Mouse (Mus musculus): ENCODE measurements around the gene Ces5a. TPM values are rescaled to one million over a fixed set of nuclear protein-coding genes. Genes with fewer than 3 reads are reported as not detected.
A peak's percentile ranks its signal among the peaks of the same experiment; 100 is the strongest.

The Ces5a gene
- polyA plus RNA-seq (2014; fragmentation: Nextera tagmentation; extraction: Ambion mirVana), result not detected in 2 replicates

- H3K9ac ChIP-seq (ENCODE audit: low read depth, low read length), result no peak within 1 kb of the TSS
- no peaks in the 10 kb centered on the region for H3K4me1 ChIP-seq (ENCODE audit: control insufficient read depth, insufficient read depth, low read length)
- ATAC-seq (ENCODE audit: low FRiP score, low TSS enrichment), result no peak
- no peaks in the 10 kb centered on the region for H3K27me3 ChIP-seq (ENCODE audit: control insufficient read depth, insufficient read depth, low read length)
- 79% methylated on average over 5 of the region's 5 CpGs for WGBS
- no peak within 1 kb of the TSS for H3K4me2 ChIP-seq (replicated peaks; ENCODE audit: low read depth, low read length)
- no peak within 1 kb of the TSS for H3K4me3 ChIP-seq (ENCODE audit: low read length)
- no peaks in the 10 kb centered on the region for H3K36me3 ChIP-seq (ENCODE audit: control insufficient read depth, insufficient read depth, low read length)
- H3K27ac ChIP-seq (ENCODE audit: low read depth, low read length), result no peak within 1 kb of the TSS
- H3K9me3 ChIP-seq (ENCODE audit: control insufficient read depth, low read length), result no peaks in the 10 kb centered on the region
These were observed at the start of gene Ces5a for GRCm38 (mm10) chr8:93535730-93536129. TSS of gene Ces5a (minus strand) at chr8:93535830.

GRCm38 (mm10) chr8:93572841-93573240 is 37.2 kb upstream of the Ces5a start:
- 85% methylated on average over 9 of the region's 9 CpGs for WGBS

GRCm38 (mm10) chr8:93572095-93572501 is 36.5 kb upstream of the Ces5a start:
- Histone ChIP-seq H3K27ac (ENCODE audit: low read depth, low read length) (peak overlapping the region; percentile 62; the same call in 1 of the 2 replicates), H3K36me3 (ENCODE audit: control insufficient read depth, insufficient read depth, low read length) (no peaks in the 10 kb centered on the region), H3K4me3 (ENCODE audit: low read length) (no peak overlapping the region), H3K4me2 (replicated peaks; ENCODE audit: low read depth, low read length) (no peak overlapping the region), H3K9me3 (ENCODE audit: control insufficient read depth, low read length) (peaks cover 6% of the 10 kb centered on the region; the same call in 1 of the 2 replicates), H3K4me1 (ENCODE audit: control insufficient read depth, insufficient read depth, low read length) (0 out of 2 replicates have a peak, but pooled peaks cover 7% of the 10 kb centered on the region), H3K27me3 (ENCODE audit: control insufficient read depth, insufficient read depth, low read length) (no peaks in the 10 kb centered on the region), H3K9ac (ENCODE audit: low read depth, low read length) (no peak overlapping the region)
- 40% methylated on average over 2 of the region's 2 CpGs for WGBS
- ATAC-seq (ENCODE audit: low FRiP score, low TSS enrichment), result peak; percentile 51; the same call in 1 of the 2 replicates

More at GRCm38 (mm10) chr8:93572841-93573240, 37.2 kb upstream of the Ces5a start:
- no peaks in the 10 kb centered on the region for H3K36me3 ChIP-seq (ENCODE audit: control insufficient read depth, insufficient read depth, low read length)
- H3K4me1 ChIP-seq (ENCODE audit: control insufficient read depth, insufficient read depth, low read length), result 0 out of 2 replicates have a peak, but pooled peaks cover 7% of the 10 kb centered on the region
- no peaks in the 10 kb centered on the region for H3K27me3 ChIP-seq (ENCODE audit: control insufficient read depth, insufficient read depth, low read length)
- no peak overlapping the region for H3K9ac ChIP-seq (ENCODE audit: low read depth, low read length)
- H3K4me2 ChIP-seq (replicated peaks; ENCODE audit: low read depth, low read length), result no peak overlapping the region
- ATAC-seq (ENCODE audit: low FRiP score, low TSS enrichment), result no peak
- no peak overlapping the region for H3K27ac ChIP-seq (ENCODE audit: low read depth, low read length)
- H3K9me3 ChIP-seq (ENCODE audit: control insufficient read depth, low read length), result peaks cover 6% of the 10 kb centered on the region; the same call in 1 of the 2 replicates
- no peak overlapping the region for H3K4me3 ChIP-seq (ENCODE audit: low read length)

GRCm38 (mm10) chr8:93571369-93571985 is 35.8 kb upstream of the Ces5a start:
- peak; percentile 42; the same call in 1 of the 2 replicates for ATAC-seq (ENCODE audit: low FRiP score, low TSS enrichment)
- Histone ChIP-seq H3K27ac (ENCODE audit: low read depth, low read length) (peak overlapping the region; percentile 62; the same call in 1 of the 2 replicates), H3K9ac (ENCODE audit: low read depth, low read length) (no peak overlapping the region), H3K4me3 (ENCODE audit: low read length) (no peak overlapping the region), H3K36me3 (ENCODE audit: control insufficient read depth, insufficient read depth, low read length) (no peaks in the 10 kb centered on the region), H3K9me3 (ENCODE audit: control insufficient read depth, low read length) (peaks cover 6% of the 10 kb centered on the region; the same call in 1 of the 2 replicates), H3K4me2 (replicated peaks; ENCODE audit: low read depth, low read length) (no peak overlapping the region), H3K27me3 (ENCODE audit: control insufficient read depth, insufficient read depth, low read length) (no peaks in the 10 kb centered on the region), H3K4me1 (ENCODE audit: control insufficient read depth, insufficient read depth, low read length) (0 out of 2 replicates have a peak, but pooled peaks cover 7% of the 10 kb centered on the region)
- 31% methylated on average over 9 of the region's 9 CpGs for WGBS

DNA sequence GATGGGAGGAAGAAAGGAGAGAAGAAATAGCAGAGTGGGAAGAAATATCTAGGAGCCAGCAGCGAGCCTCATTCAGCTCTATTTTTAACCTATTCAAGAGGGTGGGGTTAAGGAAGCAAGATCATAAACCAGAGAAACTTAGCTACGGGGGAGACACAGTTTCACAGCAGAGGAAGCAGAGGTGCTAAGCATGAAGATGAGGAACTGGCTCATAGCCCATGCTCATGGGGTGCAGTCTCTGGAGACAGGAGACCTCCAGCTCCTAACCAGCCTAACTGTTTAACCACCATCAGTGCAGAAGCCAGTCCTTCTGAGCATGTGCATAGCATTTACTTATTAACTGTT is 34.5 kb upstream of the Ces5a start:
- H3K27me3 ChIP-seq (ENCODE audit: control insufficient read depth, insufficient read depth, low read length), result no peaks in the 10 kb centered on the region
- H3K4me3 ChIP-seq (ENCODE audit: low read length), result no peak overlapping the region
- 0 out of 2 replicates have a peak, but pooled peaks cover 7% of the 10 kb centered on the region for H3K4me1 ChIP-seq (ENCODE audit: control insufficient read depth, insufficient read depth, low read length)
- H3K9me3 ChIP-seq (ENCODE audit: control insufficient read depth, low read length), result peaks cover 6% of the 10 kb centered on the region; the same call in 1 of the 2 replicates
- no peak overlapping the region for H3K4me2 ChIP-seq (replicated peaks; ENCODE audit: low read depth, low read length)
- no peaks in the 10 kb centered on the region for H3K36me3 ChIP-seq (ENCODE audit: control insufficient read depth, insufficient read depth, low read length)
- no peak overlapping the region for H3K27ac ChIP-seq (ENCODE audit: low read depth, low read length)
- ATAC-seq (ENCODE audit: low FRiP score, low TSS enrichment), result no peak
- 37% methylated on average over 2 of the region's 2 CpGs for WGBS
- no peak overlapping the region for H3K9ac ChIP-seq (ENCODE audit: low read depth, low read length)

DNA sequence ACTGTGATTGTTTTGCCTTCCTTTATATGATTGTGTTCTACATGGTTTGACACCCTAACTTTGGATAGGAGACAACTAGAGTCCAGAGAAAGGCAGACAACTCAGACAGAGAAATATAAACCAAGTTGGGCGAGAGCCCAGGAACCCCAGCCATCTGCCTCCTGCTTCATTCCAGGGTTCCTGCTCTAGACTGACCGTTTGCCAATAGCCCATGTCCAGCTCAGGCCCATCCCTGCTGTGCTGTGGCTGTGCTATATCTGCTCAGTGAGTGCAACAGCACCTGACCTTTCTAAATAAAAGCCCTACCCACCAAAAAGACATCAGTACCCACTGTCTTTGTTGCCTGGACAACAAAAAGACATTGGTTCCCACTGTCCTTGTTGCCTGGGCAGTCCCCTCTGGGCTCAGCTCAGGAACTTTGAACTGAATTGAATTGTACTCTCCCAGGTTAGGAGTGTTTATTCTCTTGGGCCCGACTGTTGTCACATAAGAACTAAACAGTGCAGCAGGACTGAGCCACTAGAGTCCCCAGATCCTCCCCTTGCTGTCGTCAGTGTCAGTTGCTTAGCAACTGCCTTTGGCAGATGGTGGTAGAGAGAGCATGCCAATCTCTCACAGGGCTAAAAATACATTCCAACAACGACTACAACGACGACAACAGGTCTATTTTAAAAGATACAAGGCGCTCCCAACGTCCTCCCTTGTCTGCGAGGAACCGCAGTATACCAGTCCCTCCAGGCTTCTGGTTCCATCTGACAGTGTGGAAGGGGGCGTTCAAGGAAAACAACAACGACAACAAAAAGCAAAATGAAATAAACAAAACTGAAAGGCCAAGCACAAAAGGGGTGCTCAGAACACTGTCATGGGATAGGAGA is 33.9 kb upstream of the Ces5a start:
- WGBS, result 58% methylated on average over 13 of the region's 13 CpGs
- H3K4me2 ChIP-seq (replicated peaks; ENCODE audit: low read depth, low read length), result no peak overlapping the region
- 0 out of 2 replicates have a peak, but pooled peaks cover 7% of the 10 kb centered on the region for H3K4me1 ChIP-seq (ENCODE audit: control insufficient read depth, insufficient read depth, low read length)
- H3K36me3 ChIP-seq (ENCODE audit: control insufficient read depth, insufficient read depth, low read length), result no peaks in the 10 kb centered on the region
- peaks cover 6% of the 10 kb centered on the region; the same call in 1 of the 2 replicates for H3K9me3 ChIP-seq (ENCODE audit: control insufficient read depth, low read length)
- H3K9ac ChIP-seq (ENCODE audit: low read depth, low read length), result no peak overlapping the region
- H3K4me3 ChIP-seq (ENCODE audit: low read length), result no peak overlapping the region
- no peaks in the 10 kb centered on the region for H3K27me3 ChIP-seq (ENCODE audit: control insufficient read depth, insufficient read depth, low read length)
- ATAC-seq (ENCODE audit: low FRiP score, low TSS enrichment), result no peak
- no peak overlapping the region for H3K27ac ChIP-seq (ENCODE audit: low read depth, low read length)

- no peaks in the 10 kb centered on the region for H3K36me3 ChIP-seq (ENCODE audit: control insufficient read depth, insufficient read depth, low read length)
- H3K27ac ChIP-seq (ENCODE audit: low read depth, low read length), result no peak overlapping the region
- H3K4me3 ChIP-seq (ENCODE audit: low read length), result no peak overlapping the region
- no peaks in the 10 kb centered on the region for H3K27me3 ChIP-seq (ENCODE audit: control insufficient read depth, insufficient read depth, low read length)
- no peak for ATAC-seq (ENCODE audit: low FRiP score, low TSS enrichment)
- H3K4me2 ChIP-seq (replicated peaks; ENCODE audit: low read depth, low read length), result no peak overlapping the region
- peaks cover 6% of the 10 kb centered on the region; the same call in 1 of the 2 replicates for H3K9me3 ChIP-seq (ENCODE audit: control insufficient read depth, low read length)
- WGBS, result 95% methylated on average over 3 of the region's 3 CpGs
- H3K9ac ChIP-seq (ENCODE audit: low read depth, low read length), result no peak overlapping the region
- 0 out of 2 replicates have a peak, but pooled peaks cover 7% of the 10 kb centered on the region for H3K4me1 ChIP-seq (ENCODE audit: control insufficient read depth, insufficient read depth, low read length)
These were observed 33.0 kb upstream of the Ces5a start for GRCm38 (mm10) chr8:93568666-93569065.

GRCm38 (mm10) chr8:93567086-93567485 is 31.5 kb upstream of the Ces5a start:
- Histone ChIP-seq H3K9me3 (ENCODE audit: control insufficient read depth, low read length) (peaks cover 6% of the 10 kb centered on the region; the same call in 1 of the 2 replicates), H3K4me1 (ENCODE audit: control insufficient read depth, insufficient read depth, low read length) (0 out of 2 replicates have a peak, but pooled peaks cover 2% of the 10 kb centered on the region), H3K9ac (ENCODE audit: low read depth, low read length) (no peak overlapping the region), H3K36me3 (ENCODE audit: control insufficient read depth, insufficient read depth, low read length) (no peaks in the 10 kb centered on the region), H3K4me2 (replicated peaks; ENCODE audit: low read depth, low read length) (no peak overlapping the region), H3K27me3 (ENCODE audit: control insufficient read depth, insufficient read depth, low read length) (no peaks in the 10 kb centered on the region), H3K4me3 (ENCODE audit: low read length) (no peak overlapping the region), H3K27ac (ENCODE audit: low read depth, low read length) (no peak overlapping the region)
- WGBS, result 74% methylated on average over 9 of the region's 9 CpGs
- no peak for ATAC-seq (ENCODE audit: low FRiP score, low TSS enrichment)

All from kidney, embryonic 14.5 days (tissue).